Mouse (Mus musculus) embryo, embryonic 11.5 days (tissue): ENCODE measurements around the gene Atf6b.

Source experiments
- DNase-seq: peaks from one replicate; pipeline ENCODE4 v3.0.0-alpha.2; 2012; ENCODE audit warnings: low read depth, low spot score

Atf6b gene

DNA sequence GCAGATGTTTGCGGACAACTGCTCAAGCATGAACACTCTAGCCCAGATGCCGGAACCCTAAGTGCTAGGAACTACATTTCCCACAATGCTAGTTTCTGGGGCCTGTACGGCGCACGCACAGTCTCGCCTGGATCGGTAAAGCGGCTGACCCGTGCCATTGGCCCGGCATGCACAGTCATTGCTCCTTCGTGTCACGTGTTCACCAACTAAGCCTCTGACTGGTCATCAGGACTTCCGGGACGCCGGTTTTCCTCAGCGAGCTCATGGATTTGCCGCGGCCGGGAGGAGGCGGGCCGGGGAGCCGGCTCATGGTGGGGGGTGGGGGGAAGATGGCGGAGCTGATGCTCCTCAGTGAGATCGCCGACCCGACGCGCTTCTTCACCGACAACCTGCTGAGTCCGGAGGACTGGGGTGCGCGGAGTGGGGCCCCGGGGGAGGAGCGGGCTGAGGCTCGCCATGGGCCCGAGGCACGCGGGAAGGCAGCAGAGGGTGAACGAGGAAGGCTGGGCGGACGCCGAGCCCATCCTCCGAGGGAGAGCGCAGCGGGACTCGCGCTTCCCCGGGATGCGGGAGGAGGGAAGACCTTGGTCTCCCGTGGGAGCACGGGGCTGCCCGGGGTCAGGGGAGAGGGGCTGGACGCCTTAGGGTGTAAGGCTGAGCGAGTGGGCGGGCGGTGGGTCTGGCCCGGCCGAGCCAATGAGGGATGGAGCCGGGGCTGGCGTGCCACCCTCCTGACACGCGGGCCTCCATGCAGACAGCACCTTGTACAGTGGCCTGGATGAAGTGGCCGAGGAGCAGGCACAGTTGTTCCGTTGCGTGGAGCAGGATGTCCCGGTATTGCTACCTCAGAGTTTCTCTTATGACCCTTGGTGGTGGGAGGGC is at the start of gene Atf6b:
Gene Atf6b (plus strand): TSS at position 241 of the 882 bp plus-strand sequence.
- peak; percentile 94 for DNase-seq

DNA sequence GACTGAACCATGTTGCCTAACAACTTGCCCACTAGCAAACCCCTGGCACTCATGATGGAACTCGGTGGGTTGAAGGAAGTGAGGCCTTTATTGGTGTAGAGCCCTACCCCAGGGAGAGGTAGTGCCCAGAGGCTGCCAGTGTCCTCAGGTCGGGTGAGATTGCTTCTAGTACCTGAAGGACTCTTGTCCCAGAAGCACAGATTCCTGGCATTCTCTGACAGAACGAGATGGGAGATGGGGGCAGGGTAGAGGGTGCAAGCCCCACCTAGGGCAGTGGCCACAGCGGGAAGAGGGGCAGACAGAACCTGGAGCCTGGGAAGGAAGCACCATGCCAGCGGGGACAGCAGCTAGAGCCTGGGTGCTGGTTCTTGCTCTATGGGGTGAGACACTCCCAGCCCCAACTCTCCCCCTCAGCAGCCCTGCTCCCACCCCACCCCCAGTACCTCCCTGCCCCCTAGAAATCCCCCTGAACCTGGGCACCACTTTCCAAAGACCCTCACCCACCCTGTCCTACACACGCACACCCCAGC is 49.3 kb upstream of the Atf6b start, which contains the start of gene Ager:
Gene Ager (plus strand): TSS at position 297 of the 530 bp plus-strand sequence.
- DNase-seq, result no peak

DNA sequence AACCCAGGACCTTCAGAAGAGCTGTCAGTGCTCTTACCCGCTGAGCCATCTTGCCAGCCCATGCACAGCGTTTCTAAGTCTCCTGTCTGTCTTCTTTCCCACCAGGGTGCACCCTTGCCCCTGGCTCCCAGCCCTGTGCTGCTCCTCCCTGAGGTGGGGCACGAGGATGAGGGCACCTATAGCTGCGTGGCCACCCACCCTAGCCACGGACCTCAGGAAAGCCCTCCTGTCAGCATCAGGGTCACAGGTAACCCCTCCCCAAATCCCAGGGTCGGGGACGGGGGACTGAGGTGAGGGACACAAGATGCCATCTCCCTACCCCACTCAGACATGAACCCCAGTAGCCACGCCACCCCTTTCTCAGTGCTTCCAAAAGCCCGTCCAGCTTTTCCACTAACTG is 47.1 kb upstream of the Atf6b start:
- no peak for DNase-seq

DNA sequence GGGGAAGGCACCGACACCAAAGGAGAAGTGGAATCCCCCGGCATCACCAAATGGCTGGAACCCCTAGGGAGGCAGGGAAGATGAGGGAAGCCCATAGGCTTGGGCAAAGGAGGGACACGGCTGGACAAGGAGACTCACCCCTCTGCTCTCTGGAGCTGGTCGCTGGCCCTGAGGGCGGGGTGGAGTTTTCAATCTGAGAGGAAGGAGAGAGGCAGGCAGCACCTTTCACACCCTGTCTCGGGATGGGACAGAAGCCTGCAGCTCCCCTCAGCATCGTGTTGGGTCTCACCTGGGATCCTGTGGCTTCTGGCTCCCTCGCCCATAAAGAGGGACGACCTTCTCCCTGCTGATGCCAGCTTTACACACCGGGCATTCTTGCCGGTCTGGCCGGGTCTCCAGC is 45.1 kb upstream of the Atf6b start:
- no peak for DNase-seq

- peak; percentile 98 for DNase-seq
These were observed 43.4 kb upstream of the Atf6b start, which contains the start of gene Rnf5 for GRCm38 (mm10) chr17:34603375-34604060. TSS of gene Rnf5 (minus strand) at chr17:34603690.

DNA sequence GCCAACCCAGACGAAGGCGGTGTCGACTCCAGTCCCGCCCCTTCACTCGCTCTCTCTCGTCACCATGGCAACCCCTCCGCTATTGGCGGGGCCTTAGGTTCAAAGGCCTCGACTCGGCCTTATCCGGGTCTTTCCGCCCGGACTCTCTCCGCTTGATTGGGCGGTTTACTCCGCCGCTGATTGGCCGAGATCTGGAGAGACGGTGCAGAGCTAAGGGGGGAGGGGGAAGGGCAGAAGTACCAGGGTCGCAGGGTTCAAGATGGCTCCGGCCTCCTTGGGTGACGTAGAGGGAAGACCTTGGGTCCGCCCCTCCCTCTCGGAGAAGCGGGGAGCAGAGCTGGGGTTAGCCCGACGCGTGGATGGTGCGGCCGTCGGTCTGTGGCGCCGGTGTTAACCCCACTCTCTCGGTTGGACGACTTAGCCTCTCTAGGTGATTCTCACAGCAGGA is 42.9 kb upstream of the Atf6b start, which contains the start of gene Agpat1:
Gene Agpat1 (plus strand): TSS at position 202 of the 448 bp plus-strand sequence.
- peak; percentile 98 for DNase-seq

- DNase-seq, result no peak
These were observed 42.3 kb upstream of the Atf6b start for GRCm38 (mm10) chr17:34604511-34605237.

GRCm38 (mm10) chr17:34605609-34606008 is 41.3 kb upstream of the Atf6b start:
- peak; percentile 84 for DNase-seq

DNA sequence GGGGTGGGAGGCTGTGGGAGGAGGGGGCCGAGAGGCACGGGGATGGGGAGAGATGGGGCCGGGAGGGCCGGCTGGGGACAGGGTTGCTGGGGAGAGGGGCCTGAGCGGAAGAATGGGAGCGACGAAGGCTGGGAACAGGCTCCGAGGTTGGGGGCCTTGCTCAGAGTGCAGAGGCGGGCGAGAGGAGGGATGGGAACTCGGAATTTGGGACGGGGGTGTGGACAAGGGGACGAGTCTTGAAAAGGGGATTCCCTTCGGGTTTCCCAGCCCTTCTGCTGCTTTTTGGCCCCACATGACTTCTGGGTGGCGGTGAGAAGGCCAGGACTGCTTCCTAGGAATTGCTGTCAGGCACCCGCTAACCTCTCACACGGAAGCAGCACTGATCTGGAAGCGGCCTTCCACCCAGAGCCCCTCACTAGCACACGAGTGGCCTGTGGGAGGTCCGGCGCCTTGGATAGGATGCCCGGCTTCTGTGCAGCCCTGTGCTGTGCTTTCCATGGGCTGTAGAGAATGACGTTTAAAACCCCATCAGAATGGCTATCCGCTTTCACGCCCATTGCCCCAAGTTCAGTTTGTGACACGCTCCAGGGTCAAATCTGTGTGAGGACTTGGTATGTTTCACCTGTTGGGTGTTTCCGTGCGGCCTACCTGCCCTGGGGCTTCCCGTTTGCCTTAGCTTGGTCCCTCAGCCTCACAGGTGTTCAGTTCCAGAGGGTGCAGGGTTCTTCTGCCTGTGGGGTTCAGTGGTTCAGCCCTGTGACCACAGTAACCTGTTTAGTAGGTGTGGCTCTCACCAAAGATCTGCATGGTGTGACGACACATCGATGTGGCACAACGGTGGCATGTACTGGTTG is 40.5 kb upstream of the Atf6b start:
- DNase-seq, result no peak

GRCm38 (mm10) chr17:34607997-34608396 is 38.9 kb upstream of the Atf6b start:
- no peak for DNase-seq

DNA sequence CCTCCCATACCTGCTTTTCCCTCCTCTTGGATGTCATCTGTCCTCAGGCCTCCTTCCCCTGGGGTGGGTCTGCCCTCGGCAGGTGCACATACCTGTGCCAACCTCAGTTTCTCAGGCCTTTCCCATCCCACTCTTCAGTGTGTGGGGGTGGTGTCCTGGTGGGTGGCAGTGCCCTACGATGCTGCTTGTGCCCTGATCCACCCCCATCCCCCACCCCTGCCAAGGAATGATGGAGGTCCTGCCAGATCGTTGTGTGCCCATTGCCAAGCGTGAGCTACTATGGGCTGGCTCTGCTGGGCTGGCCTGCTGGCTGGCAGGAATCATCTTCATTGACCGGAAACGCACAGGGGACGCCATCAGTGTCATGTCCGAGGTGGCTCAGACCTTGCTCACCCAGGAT is 35.9 kb upstream of the Atf6b start:
- no peak for DNase-seq

DNA sequence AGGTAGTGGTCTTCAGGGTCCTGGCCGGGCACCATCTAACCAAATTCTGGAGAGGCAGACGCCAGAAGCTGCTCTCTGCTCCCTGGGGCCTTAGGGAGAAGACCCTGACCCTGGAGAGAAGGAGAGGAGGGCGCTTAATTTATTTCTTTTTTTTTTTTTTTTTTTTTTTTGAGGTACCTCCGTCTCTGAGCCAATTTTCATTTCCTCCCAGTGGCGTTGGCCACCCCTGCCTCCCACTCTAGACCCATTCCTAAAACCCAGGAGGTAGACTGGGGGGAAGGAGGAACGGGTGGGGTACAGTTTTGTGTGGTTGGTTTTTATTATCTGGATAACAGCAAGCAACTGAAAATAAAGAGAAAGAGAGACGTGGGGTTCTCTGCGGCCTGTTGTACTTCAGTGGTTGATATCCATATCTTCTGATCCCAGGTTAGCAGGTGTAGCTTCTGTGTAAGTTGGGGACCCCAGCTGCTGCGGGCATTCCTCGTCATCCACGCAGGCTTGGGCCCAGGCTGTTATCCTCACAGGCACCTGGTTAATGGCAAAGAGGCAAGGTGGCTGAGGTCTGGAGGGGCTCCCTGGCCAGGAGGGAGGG is 33.8 kb upstream of the Atf6b start:
- no peak for DNase-seq

DNA sequence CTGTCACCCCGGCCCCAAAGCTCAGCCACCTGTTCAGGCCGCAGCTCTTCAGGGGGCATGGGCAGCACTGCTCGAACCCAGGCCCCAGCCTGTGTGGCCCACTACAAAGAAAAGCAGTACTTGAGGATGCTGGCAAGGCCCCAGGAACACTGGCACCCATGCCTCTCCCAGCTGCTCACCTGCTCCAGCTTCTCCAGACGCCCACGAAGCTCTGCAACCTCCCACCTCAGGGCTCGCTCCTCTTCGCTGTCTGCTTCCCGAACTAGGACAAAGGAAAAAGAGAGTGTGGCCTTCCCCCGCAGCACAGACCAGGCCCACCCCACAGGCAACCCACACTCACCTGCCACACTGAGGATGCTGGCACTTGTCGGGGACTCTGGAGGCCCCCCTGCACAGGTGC is 33.1 kb upstream of the Atf6b start:
- no peak for DNase-seq

DNA sequence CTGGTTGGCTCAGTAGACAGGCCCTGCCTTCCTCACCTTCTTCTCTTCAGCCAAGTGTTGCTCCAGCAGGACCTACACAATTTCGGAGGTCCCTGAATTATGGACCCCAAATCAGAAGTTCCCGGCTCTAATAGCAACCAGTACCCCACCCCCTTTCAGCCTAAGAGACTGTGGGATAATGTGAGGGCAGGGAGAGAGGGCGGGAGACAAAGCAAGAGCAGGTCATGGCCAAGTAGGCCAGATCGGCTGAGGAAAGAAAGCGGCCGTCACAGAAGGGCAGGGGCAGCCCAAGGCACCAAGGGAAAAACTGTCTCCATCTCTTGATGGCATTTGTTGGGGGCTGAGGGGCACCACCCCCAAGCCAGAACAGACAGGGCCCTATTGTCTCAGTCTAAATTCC is 31.1 kb upstream of the Atf6b start, which contains the start of gene Egfl8:
Gene Egfl8 (minus strand): TSS at position 101 of the 400 bp plus-strand sequence.
- no peak for DNase-seq

DNA sequence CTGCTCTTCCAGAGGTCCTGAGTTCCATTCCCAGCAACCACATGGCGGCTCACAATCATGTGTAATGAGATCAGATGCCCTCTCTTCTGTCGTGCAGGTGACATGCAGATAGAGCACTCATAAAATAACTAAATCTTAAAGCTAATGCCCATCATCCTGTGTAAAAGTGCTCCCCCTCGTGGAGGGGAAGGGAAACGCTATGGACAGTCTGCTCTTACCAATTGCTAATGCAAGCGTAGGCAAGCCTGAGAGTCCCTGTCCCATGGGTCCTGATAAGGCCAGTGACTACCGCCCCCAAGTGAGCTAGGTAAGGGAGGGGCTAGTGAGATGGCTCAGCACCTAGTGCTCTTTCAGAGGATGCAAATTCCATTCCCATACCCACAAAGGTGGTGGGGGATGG is 27.9 kb upstream of the Atf6b start:
- DNase-seq, result peak; percentile 59

GRCm38 (mm10) chr17:34621006-34621405 is 25.9 kb upstream of the Atf6b start:
- no peak for DNase-seq

DNA sequence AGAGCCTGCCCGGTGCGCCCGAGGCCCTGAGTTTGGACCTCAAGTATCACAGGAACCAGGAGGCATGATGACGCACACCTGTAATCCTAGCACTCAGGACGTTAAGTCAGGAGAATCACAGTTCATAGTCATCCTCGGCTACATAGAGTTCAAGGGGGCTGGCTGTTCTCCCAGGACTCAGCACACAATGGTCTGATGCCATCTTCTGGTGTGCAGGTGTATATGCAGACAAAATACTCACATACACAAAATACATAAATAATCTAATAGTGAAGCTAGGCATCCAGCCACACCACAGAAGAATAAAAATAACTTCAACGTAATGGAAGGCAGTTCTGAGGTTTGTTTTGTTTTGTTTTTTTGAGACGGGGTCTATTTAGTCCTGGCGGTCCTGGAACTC is 23.8 kb upstream of the Atf6b start:
- DNase-seq, result no peak

GRCm38 (mm10) chr17:34624981-34625380 is 22.0 kb upstream of the Atf6b start:
- no peak for DNase-seq

DNA sequence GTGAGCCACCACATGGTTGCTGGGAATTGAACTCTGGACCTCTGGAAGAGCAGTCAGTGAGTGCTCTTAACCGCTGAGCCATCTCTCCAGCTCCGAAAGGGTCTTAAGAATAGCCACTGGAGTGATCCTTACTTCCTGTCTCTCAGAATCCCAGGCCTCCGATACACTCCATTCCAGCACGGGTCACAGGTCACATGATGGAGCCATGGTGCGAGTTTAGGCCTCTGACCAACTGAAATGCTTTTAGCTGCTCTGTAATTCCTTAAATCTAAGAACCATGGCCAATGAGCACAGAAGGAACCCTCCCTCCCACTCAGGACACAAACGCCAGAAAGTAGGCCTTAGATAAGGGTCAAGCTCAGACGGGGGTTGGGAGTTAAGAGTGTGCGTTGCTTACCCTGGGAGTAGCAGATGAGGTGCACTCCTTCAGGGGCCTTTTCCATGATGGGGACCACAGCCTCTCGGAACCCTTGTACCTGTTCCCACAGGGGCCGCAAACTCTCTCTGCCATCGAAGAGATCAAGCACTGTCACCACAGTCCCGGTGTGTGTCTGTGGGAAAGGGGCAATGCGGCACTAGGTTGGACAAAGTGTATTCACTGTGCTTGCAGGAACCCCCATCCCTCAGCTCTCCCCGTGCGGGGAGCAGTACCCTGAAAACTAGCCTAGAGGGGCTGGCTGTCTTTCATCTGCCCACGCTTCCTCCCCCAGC is 20.7 kb upstream of the Atf6b start:
- DNase-seq, result no peak

DNA sequence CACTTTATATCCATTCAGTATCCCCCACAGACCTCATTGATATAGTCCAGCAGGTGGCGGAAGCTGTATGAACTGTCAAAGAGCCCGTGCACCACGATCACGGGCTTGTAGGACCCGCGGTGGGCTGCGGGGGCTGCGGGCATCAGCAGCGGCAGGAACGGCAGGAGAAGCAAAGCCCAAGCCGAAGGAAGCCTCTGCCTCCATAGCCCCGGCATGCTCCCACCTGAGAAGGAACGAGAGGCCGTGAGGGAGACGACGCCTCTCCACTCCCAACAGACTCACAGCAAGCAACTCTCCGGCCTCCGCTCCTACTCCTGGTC is 20.2 kb upstream of the Atf6b start:
- DNase-seq, result no peak
